Mouse (Mus musculus) erythroblast, embryonic 14.5 days (primary cell): Measurements from ENCODE around the gene Arfgef3.

ENCODE experiments used
- GATA1 ChIP-seq: IDR thresholded peaks from 2 replicates; pipeline ENCODE4 v1.6.1; 2012; ENCODE audit warnings: low read length, inconsistent platforms, mixed read lengths
- TAL1 ChIP-seq: IDR thresholded peaks from 3 replicates; pipeline ENCODE4 v1.6.1; 2012; ENCODE audit warnings: low read length, inconsistent platforms, mixed read lengths

DNA sequence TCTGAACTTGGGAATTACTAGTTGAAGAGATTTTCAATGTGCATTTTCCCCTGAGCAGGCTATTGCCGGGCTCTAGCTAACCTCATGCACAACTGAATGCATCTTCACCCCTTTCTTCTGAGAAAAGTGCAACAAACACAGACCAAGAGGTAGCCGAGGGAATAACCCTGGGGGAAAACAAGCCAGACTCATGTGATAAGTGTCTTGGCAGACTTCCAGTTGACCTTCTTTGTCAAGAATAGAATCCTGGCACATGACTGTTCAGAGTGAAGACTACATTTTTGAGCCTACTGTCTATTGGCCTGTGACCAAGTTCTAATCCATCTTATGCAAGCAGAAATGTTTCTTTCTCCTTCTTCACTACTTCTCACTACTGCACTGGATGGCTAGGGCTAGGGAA lies 55.5 kb downstream of the Arfgef3 start:
- TF ChIP-seq TAL1 (no peak), GATA1 (no peak)
